In genomic region chr4:155065970-155066833, GRCm38 (mm10) we compare ENCODE assay signal across 8 mouse cellular contexts. TPM values are rescaled to one million over a fixed set of nuclear protein-coding genes. Genes with fewer than 3 reads are reported as not detected.
A peak's percentile ranks its signal among the peaks of the same experiment; 100 is the strongest.
DNase-seq lines count a peak whose midpoint lies in the region; ATAC-seq lines count a peak whose summit lies in the region.

No protein-coding gene starts in this region.

- H3K27ac ChIP-seq in brown adipose tissue, adult 24 weeks (replicated peaks; ENCODE audit: low read depth, low read length) = peak overlapping the region; percentile 67
- peak overlapping the region; percentile 23 to 78; a peak in 3 of 4 replicates for H3K27ac ChIP-seq in heart, embryonic 14.5 days (replicated peaks in 1 of 2; ENCODE audit: control insufficient read depth in 1 of 2, insufficient read depth in 1 of 2, low read depth in 2 of 2, low read length in 2 of 2)
- H3K27ac ChIP-seq in liver, embryonic 13.5 days = peak overlapping the region; percentile 85
- H3K27ac ChIP-seq in stomach, embryonic 16.5 days (ENCODE audit: low read length) = peak overlapping the region; percentile 61

- peak overlapping the region; percentile 96 for H3K4me2 ChIP-seq in heart, embryonic 14.5 days (ENCODE audit: low read length)
- H3K4me2 ChIP-seq in liver, embryonic 13.5 days = peak overlapping the region; percentile 87
- peak overlapping the region; percentile 89 for H3K4me2 ChIP-seq in stomach, embryonic 16.5 days (ENCODE audit: low read depth, low read length)

- H3K9ac ChIP-seq in heart, embryonic 14.5 days (ENCODE audit: low read length) = peak overlapping the region; percentile 56
- H3K9ac ChIP-seq in liver, embryonic 13.5 days = peak overlapping the region; percentile 68
- peak overlapping the region; percentile 64 for H3K9ac ChIP-seq in stomach, embryonic 16.5 days (ENCODE audit: low read length)

- 4% methylated on average over 15 of the region's 15 CpGs for WGBS in heart, embryonic 14.5 days
- WGBS in liver, embryonic 13.5 days (ENCODE audit: insufficient replicate concordance) = 3% methylated on average over 15 of the region's 15 CpGs
- WGBS in stomach, embryonic 16.5 days = 3% methylated on average over 15 of the region's 15 CpGs

- DNase-seq in fat pad, adult 2 months (ENCODE audit: extremely low read depth, low read depth, low spot score) = peak; percentile 57
- peak; percentile 91 for DNase-seq in kidney, postnatal 14 days
- DNase-seq in liver, embryonic 13.5 days = peak; percentile 76
- peak; percentile 93 for DNase-seq in neural tube, embryonic 10.5 days (ENCODE audit: extremely low spot score, low spot score)

- ATAC-seq in CD4-positive, CD25-positive, alpha-beta regulatory T cell, adult 4 months = peak; percentile 40
- no peak for ATAC-seq in heart, embryonic 14.5 days (ENCODE audit: insufficient number of reproducible peaks, insufficient read depth, low FRiP score, low read depth)
- peak; percentile 64 for ATAC-seq in liver, embryonic 13.5 days (ENCODE audit: low read depth)
- ATAC-seq in stomach, embryonic 16.5 days (ENCODE audit: insufficient read depth, low FRiP score) = peak; percentile 30

- H3K9me3 ChIP-seq in heart, embryonic 14.5 days (ENCODE audit: control insufficient read depth, low read length) = no peaks in the 10 kb centered on the region
- no peaks in the 10 kb centered on the region for H3K9me3 ChIP-seq in liver, embryonic 13.5 days (replicated peaks)
- H3K9me3 ChIP-seq in stomach, embryonic 16.5 days (replicated peaks; ENCODE audit: control insufficient read depth, low read length) = no peaks in the 10 kb centered on the region

- peaks cover 32% of the 10 kb centered on the region for H3K36me3 ChIP-seq in heart, embryonic 14.5 days (ENCODE audit: control insufficient read depth, insufficient read depth, low read length)
- H3K36me3 ChIP-seq in liver, embryonic 13.5 days = peaks cover 32% of the 10 kb centered on the region
- H3K36me3 ChIP-seq in stomach, embryonic 16.5 days (ENCODE audit: control insufficient read depth, insufficient read depth, low read length) = peaks cover 9% of the 10 kb centered on the region

- H3K27me3 ChIP-seq in heart, embryonic 14.5 days (ENCODE audit: control insufficient read depth, insufficient read depth, low read length) = no peaks in the 10 kb centered on the region
- peaks cover 8% of the 10 kb centered on the region; the same call in 1 of the 2 replicates for H3K27me3 ChIP-seq in liver, embryonic 13.5 days
- no peaks in the 10 kb centered on the region for H3K27me3 ChIP-seq in stomach, embryonic 16.5 days (ENCODE audit: control insufficient read depth, insufficient read depth, low read length)

- H3K4me3 ChIP-seq in brown adipose tissue, adult 24 weeks (ENCODE audit: insufficient read depth, low read depth, low read length) = peak overlapping the region; percentile 48
- peak overlapping the region; percentile 35 to 76 for H3K4me3 ChIP-seq in heart, embryonic 14.5 days (ENCODE audit: control insufficient read depth in 1 of 2, insufficient read depth in 1 of 2, low read depth in 1 of 2, low read length in 2 of 2)
- peak overlapping the region; percentile 71 for H3K4me3 ChIP-seq in liver, embryonic 13.5 days (replicated peaks)
- peak overlapping the region; percentile 78 for H3K4me3 ChIP-seq in stomach, embryonic 16.5 days (replicated peaks; ENCODE audit: low read length)

- 0 out of 2 replicates have a peak, but pooled peaks cover 7% of the 10 kb centered on the region for H3K4me1 ChIP-seq in brown adipose tissue, adult 24 weeks (ENCODE audit: control insufficient read depth, insufficient read depth, insufficient read length, low read length)
- peaks cover 9 to 18% of the 10 kb centered on the region in 2 experiments; a peak in 3 of 4 replicates for H3K4me1 ChIP-seq in heart, embryonic 14.5 days (ENCODE audit: control insufficient read depth in 2 of 2, insufficient read depth in 2 of 2, low read length in 2 of 2)
- H3K4me1 ChIP-seq in liver, embryonic 13.5 days (replicated peaks) = peaks cover 49% of the 10 kb centered on the region
- peaks cover 22% of the 10 kb centered on the region for H3K4me1 ChIP-seq in stomach, embryonic 16.5 days (ENCODE audit: control insufficient read depth, insufficient read depth, low read length)

RNA-seq across cellular contexts. Expression of gene Pex10, which starts 0.6 kb away (rescaled TPM):
- polyA plus RNA-seq in CD4-positive, CD25-positive, alpha-beta regulatory T cell, adult 4 months (2017; shearing (Covaris generic)) = 10 to 100 TPM in 1 of 2 experiments, 1 to 10 TPM in 1; 9.7 to 10.4 TPM
- 15.3 and 16.1 TPM in 2 replicates for polyA plus RNA-seq in brown adipose tissue, adult 24 weeks (2012; ENCODE audit: insufficient read depth, insufficient read length, missing spikeins)
- 5.6 and 7.7 TPM in 2 replicates for polyA plus RNA-seq in heart, embryonic 14.5 days (2014; fragmentation: Nextera tagmentation; extraction: Ambion mirVana)
- polyA plus RNA-seq in liver, embryonic 13.5 days (2015; fragmentation: Nextera tagmentation; extraction: Ambion mirVana) = 8.5 and 8.9 TPM in 2 replicates
- 19.9 and 20.1 TPM in 2 replicates for polyA plus RNA-seq in stomach, embryonic 16.5 days (2015; fragmentation: Nextera tagmentation; extraction: Ambion mirVana)

RNA-seq across cellular contexts. Expression of gene Plch2, which starts 9.6 kb away (rescaled TPM):
- polyA plus RNA-seq in CD4-positive, CD25-positive, alpha-beta regulatory T cell, adult 4 months (2017; shearing (Covaris generic)) = not detected
- not detected in 2 replicates for polyA plus RNA-seq in brown adipose tissue, adult 24 weeks (2012; ENCODE audit: insufficient read depth, insufficient read length, missing spikeins)
- polyA plus RNA-seq in heart, embryonic 14.5 days (2014; fragmentation: Nextera tagmentation; extraction: Ambion mirVana) = 0.16 and 0.22 TPM in 2 replicates
- 0.08 and 0.10 TPM in 2 replicates for polyA plus RNA-seq in liver, embryonic 13.5 days (2015; fragmentation: Nextera tagmentation; extraction: Ambion mirVana)
- polyA plus RNA-seq in stomach, embryonic 16.5 days (2015; fragmentation: Nextera tagmentation; extraction: Ambion mirVana) = 27.4 and 30.4 TPM in 2 replicates

RNA-seq across cellular contexts. Expression of gene Rer1, which starts 20.0 kb away (rescaled TPM):
- 100 to 1,000 TPM in 1 of 2 experiments, 10 to 100 TPM in 1; 84.8 to 110 TPM for polyA plus RNA-seq in CD4-positive, CD25-positive, alpha-beta regulatory T cell, adult 4 months (2017; shearing (Covaris generic))
- polyA plus RNA-seq in brown adipose tissue, adult 24 weeks (2012; ENCODE audit: insufficient read depth, insufficient read length, missing spikeins) = 115 and 123 TPM in 2 replicates
- 131 and 141 TPM in 2 replicates for polyA plus RNA-seq in heart, embryonic 14.5 days (2014; fragmentation: Nextera tagmentation; extraction: Ambion mirVana)
- polyA plus RNA-seq in liver, embryonic 13.5 days (2015; fragmentation: Nextera tagmentation; extraction: Ambion mirVana) = 93.6 and 109 TPM in 2 replicates
- 171 and 183 TPM in 2 replicates for polyA plus RNA-seq in stomach, embryonic 16.5 days (2015; fragmentation: Nextera tagmentation; extraction: Ambion mirVana)

RNA-seq across cellular contexts. Expression of gene Morn1, which starts 20.2 kb away (rescaled TPM):
- 1 to 10 TPM; 1.9 to 4.5 TPM for polyA plus RNA-seq in CD4-positive, CD25-positive, alpha-beta regulatory T cell, adult 4 months (2017; shearing (Covaris generic))
- polyA plus RNA-seq in brown adipose tissue, adult 24 weeks (2012; ENCODE audit: insufficient read depth, insufficient read length, missing spikeins) = 1.3 and 1.8 TPM in 2 replicates
- polyA plus RNA-seq in heart, embryonic 14.5 days (2014; fragmentation: Nextera tagmentation; extraction: Ambion mirVana) = 2.5 and 3.0 TPM in 2 replicates
- polyA plus RNA-seq in liver, embryonic 13.5 days (2015; fragmentation: Nextera tagmentation; extraction: Ambion mirVana) = 1.7 and 1.9 TPM in 2 replicates
- 4.8 and 6.1 TPM in 2 replicates for polyA plus RNA-seq in stomach, embryonic 16.5 days (2015; fragmentation: Nextera tagmentation; extraction: Ambion mirVana)

Comparison
In these comparisons a context has a peak if more than half of its experiments do, and no peak if none do; other contexts are left out.
1. RNA of gene Plch2, which starts 9.6 kb away (polyA plus RNA-seq): 27.4 to 30.4 TPM in stomach, embryonic 16.5 days; 0.16 to 0.22 TPM in heart, embryonic 14.5 days, not detected in brown adipose tissue, adult 24 weeks, not detected in CD4-positive, CD25-positive, alpha-beta regulatory T cell, adult 4 months and 0.08 to 0.10 TPM in liver, embryonic 13.5 days; every median in the first group is over 10 times any median in the second.
2. Peak in every context shown above with its lines, with median percentiles within 50 percentile points of each other: H3K27ac ChIP-seq, H3K4me3 ChIP-seq, DNase-seq, H3K4me2 ChIP-seq and H3K9ac ChIP-seq.